Mouse (Mus musculus): Measurements from ENCODE around the gene Prn. TPM values are rescaled to one million over a fixed set of nuclear protein-coding genes. Genes with fewer than 3 reads are reported as not detected.

Gene Prn
- not detected for polyA plus RNA-seq (2017; shearing (Covaris generic))

GRCm38 (mm10) chr2:131909683-131910572 is at the start of gene Prn, which contains the start of gene Prnp:
Prn (plus strand) TSS chr2:131909957.
Prnp (plus strand) TSS chr2:131909928.

DNA sequence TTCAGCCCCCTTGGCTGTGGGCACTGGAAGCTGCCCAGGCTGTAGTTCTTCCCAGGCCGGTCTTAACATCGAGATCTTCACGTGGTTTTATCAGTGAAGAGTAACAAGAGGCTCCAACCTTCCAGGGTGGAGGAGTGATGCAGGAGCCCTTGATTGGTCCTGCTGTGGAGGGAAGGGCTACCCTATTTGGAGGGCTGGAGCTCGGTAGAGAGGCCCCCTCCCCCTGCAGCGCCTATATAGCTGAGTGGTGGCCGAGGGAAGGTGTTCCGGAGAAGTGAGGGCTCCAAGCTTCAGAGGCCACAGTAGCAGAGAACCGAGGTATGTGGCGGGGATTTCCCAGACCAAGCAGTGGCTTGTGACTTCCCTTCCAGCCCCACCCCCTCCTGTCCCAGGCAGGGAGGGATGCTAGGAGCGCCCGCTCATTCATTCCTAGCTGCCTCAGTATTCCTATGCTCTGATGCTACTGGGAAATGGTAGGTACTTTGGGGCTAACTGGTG is 40.9 kb downstream of the Prn start, which contains the start of gene Prnd:
TSS of gene Prnd (plus strand) at position 264 of the 498 bp plus-strand sequence.

Other genes with a start within 250 kb of the Prn start
- gene Erv3, start 50.2 kb upstream of the Prn start, polyA plus RNA-seq (2017; shearing (Covaris generic)): under 1 TPM in 1 of 2 experiments, not detected in 1; 0.05 TPM
- 10 to 100 TPM in 1 of 2 experiments, 1 to 10 TPM in 1; 7.4 to 19.5 TPM for gene Prnp, start within 50 bp of the Prn start, polyA plus RNA-seq (2017; shearing (Covaris generic))
- gene Prnd, start 40.9 kb downstream of the Prn start, polyA plus RNA-seq (2017; shearing (Covaris generic)): not detected
- 10 to 100 TPM; 61.4 to 77.7 TPM for gene Rassf2, start 120.3 kb downstream of the Prn start, polyA plus RNA-seq (2017; shearing (Covaris generic))
- 10 to 100 TPM; 28.6 to 42.6 TPM for gene Slc23a2, start 235.2 kb downstream of the Prn start, polyA plus RNA-seq (2017; shearing (Covaris generic))